Comparison of ENCODE assay signal across 15 mouse cellular contexts in the genomic region with DNA sequence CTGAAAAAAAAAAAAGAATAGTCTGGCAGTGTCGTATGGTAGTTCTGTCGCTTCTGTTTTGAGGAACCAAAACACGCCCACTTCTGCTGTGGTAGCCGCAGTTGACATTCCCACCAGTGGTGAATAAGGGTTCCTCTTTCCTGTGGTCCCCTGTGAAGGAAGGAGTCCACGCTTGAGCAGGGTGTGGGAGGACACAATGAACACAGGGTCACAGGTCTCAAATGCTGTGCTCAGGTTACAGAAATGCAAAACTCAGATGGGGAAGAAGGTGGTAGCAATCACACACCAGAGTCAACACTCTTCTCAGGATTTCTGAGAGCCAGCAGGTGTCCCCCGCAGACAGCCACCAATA. TPM values are rescaled to one million over a fixed set of nuclear protein-coding genes. Genes with fewer than 3 reads are reported as not detected.
DNase-seq lines count a peak whose midpoint lies in the region; ATAC-seq and TF ChIP-seq lines count a peak whose summit lies in the region.
"Had no signal": no experiment of that assay in that cellular context is flagged by ENCODE, and none has a peak within 500 bp of the region (broad histone marks: within the 10 kb centered on the region; RNA-seq: fewer than 3 reads in every experiment).

No protein-coding gene starts in this region.

- no peak overlapping the region for H3K4me2 ChIP-seq in kidney, embryonic 14.5 days (replicated peaks; ENCODE audit: low read depth, low read length)
- H3K4me2 ChIP-seq in liver, postnatal 0 days (ENCODE audit: low read depth, low read length), result no peak overlapping the region
- H3K4me2 ChIP-seq: neural tube, embryonic 15.5 days had no signal

- 49% methylated on average over 6 of the region's 6 CpGs for WGBS in kidney, embryonic 14.5 days
- WGBS in liver, postnatal 0 days (ENCODE audit: insufficient replicate concordance), result 25% methylated on average over 6 of the region's 6 CpGs
- WGBS in small intestine, adult 2 months, result 60% methylated on average over 6 of the region's 6 CpGs

- H3K27ac ChIP-seq in kidney, embryonic 14.5 days (ENCODE audit: low read depth, low read length), result no peak overlapping the region
- peak overlapping the region; percentile 83 for H3K27ac ChIP-seq in MEL (ENCODE audit: control insufficient read depth, low read depth, low read length)
- H3K27ac ChIP-seq in liver, postnatal 0 days (ENCODE audit: low read depth), result peak overlapping the region; percentile 82
- H3K27ac ChIP-seq in small intestine, adult 2 months (ENCODE audit: insufficient read depth, low read depth, low read length), result peak overlapping the region; percentile 20; the same call in 1 of the 2 replicates
- H3K27ac ChIP-seq: neural tube, embryonic 15.5 days had no signal

- DNase-seq in kidney, postnatal 14 days, result no peak
- peak; percentile 94 for DNase-seq in MEL (ENCODE audit: low read depth, low spot score)
- peak; percentile 46 for DNase-seq in liver, postnatal 0 days
- no peak for DNase-seq in cerebellum, postnatal 10 days
- no peak for DNase-seq in layer of hippocampus, postnatal 14 days (ENCODE audit: low spot score in 2 of 2)
- no peak for DNase-seq in urinary bladder, postnatal 4 days (ENCODE audit: low spot score in 2 of 2)
- DNase-seq: adrenal gland, adult 2 months; cerebellum, postnatal 36 days had no signal

- H3K27me3 ChIP-seq in kidney, embryonic 14.5 days (ENCODE audit: control insufficient read depth, insufficient read depth, low read length), result no peaks in the 10 kb centered on the region
- no peaks in the 10 kb centered on the region for H3K27me3 ChIP-seq in MEL (ENCODE audit: control insufficient read depth in 1 of 2, insufficient read depth in 2 of 2, low read length in 2 of 2)
- no peaks in the 10 kb centered on the region for H3K27me3 ChIP-seq in liver, postnatal 0 days (ENCODE audit: insufficient read depth, low read length)
- no peaks in the 10 kb centered on the region for H3K27me3 ChIP-seq in small intestine, adult 2 months (ENCODE audit: control insufficient read depth, insufficient read depth, low read length)
- H3K27me3 ChIP-seq: neural tube, embryonic 15.5 days had no signal

- H3K4me3 ChIP-seq in kidney, embryonic 14.5 days (ENCODE audit: low read length), result no peak overlapping the region
- H3K4me3 ChIP-seq in MEL (ENCODE audit: control insufficient read depth in 1 of 2, insufficient read depth in 1 of 2, low read depth in 2 of 2, low read length in 2 of 2), result peak overlapping the region; percentile 6 to 45; a peak in 3 of 4 replicates
- no peak overlapping the region for H3K4me3 ChIP-seq in liver, postnatal 0 days (ENCODE audit: low read depth, low read length)
- no peak overlapping the region for H3K4me3 ChIP-seq in small intestine, adult 2 months (ENCODE audit: low read depth, low read length)
- H3K4me3 ChIP-seq: neural tube, embryonic 15.5 days had no signal

- H3K36me3 ChIP-seq in kidney, embryonic 14.5 days (ENCODE audit: control insufficient read depth, insufficient read depth, low read length), result no peaks in the 10 kb centered on the region
- peaks cover 0 to 9% of the 10 kb centered on the region in 2 experiments; a peak in 2 of 4 replicates for H3K36me3 ChIP-seq in MEL (ENCODE audit: control insufficient read depth in 1 of 2, insufficient read depth in 2 of 2, low read length in 2 of 2)
- no peaks in the 10 kb centered on the region for H3K36me3 ChIP-seq in liver, postnatal 0 days (replicated peaks; ENCODE audit: insufficient read depth, low read length)
- H3K36me3 ChIP-seq in small intestine, adult 2 months (ENCODE audit: control insufficient read depth, insufficient read depth, low read length), result no peaks in the 10 kb centered on the region
- H3K36me3 ChIP-seq: neural tube, embryonic 15.5 days had no signal

- ATAC-seq in kidney, embryonic 14.5 days (ENCODE audit: low FRiP score, low TSS enrichment), result 0 out of 2 replicates have a peak, but pooled peaks have one; percentile 45
- ATAC-seq in liver, postnatal 0 days, result peak; percentile 60
- ATAC-seq: inflammation-experienced regulatory T-cells, adult 6 months had no signal

- TF ChIP-seq RAD21 in MEL (IDR thresholded peaks at IDR 0.05; ENCODE audit: low read depth, low read length), result no peak

- no peak for TF ChIP-seq CTCF in MEL (IDR thresholded peaks at IDR 0.05 in 2 of 3, conservative IDR thresholded peaks at IDR 0.05 in 1 of 3; ENCODE audit: control insufficient read depth in 1 of 3, insufficient read depth in 1 of 3, low read depth in 2 of 3, low read length in 3 of 3, poor library complexity in 1 of 3, severe bottlenecking in 1 of 3)
- TF ChIP-seq CTCF in liver, postnatal 0 days (IDR thresholded peaks at IDR 0.05; ENCODE audit: low read depth), result peak; percentile 1; the same call in 1 of the 2 replicates
- no peak for TF ChIP-seq CTCF in small intestine, adult 2 months (IDR thresholded peaks at IDR 0.05; ENCODE audit: extremely low read depth, insufficient read length, insufficient replicate concordance, low read depth, low read length)

- H3K4me1 ChIP-seq in kidney, embryonic 14.5 days (ENCODE audit: control insufficient read depth, insufficient read depth, low read length), result no peaks in the 10 kb centered on the region
- H3K4me1 ChIP-seq in MEL (ENCODE audit: control insufficient read depth in 1 of 2, insufficient read depth in 2 of 2, low read length in 2 of 2), result peaks cover 9 to 29% of the 10 kb centered on the region in 2 experiments
- peaks cover under 1% of the 10 kb centered on the region; the same call in 1 of the 2 replicates for H3K4me1 ChIP-seq in liver, postnatal 0 days (ENCODE audit: insufficient read depth)
- H3K4me1 ChIP-seq in small intestine, adult 2 months (ENCODE audit: control insufficient read depth, insufficient read depth, insufficient read length, low read length), result no peaks in the 10 kb centered on the region
- H3K4me1 ChIP-seq: neural tube, embryonic 15.5 days had no signal

- H3K79me2 ChIP-seq in MEL (ENCODE audit: control insufficient read depth, insufficient read depth, low read length, poor library complexity), result no peaks in the 10 kb centered on the region

- no peaks in the 10 kb centered on the region for H3K9me3 ChIP-seq in kidney, embryonic 14.5 days (ENCODE audit: control insufficient read depth, low read length)
- no peaks in the 10 kb centered on the region for H3K9me3 ChIP-seq in MEL (replicated peaks; ENCODE audit: insufficient read depth, low read length)
- no peaks in the 10 kb centered on the region for H3K9me3 ChIP-seq in liver, postnatal 0 days (ENCODE audit: low read length)
- H3K9me3 ChIP-seq: neural tube, embryonic 15.5 days had no signal

- H3K9ac ChIP-seq in kidney, embryonic 14.5 days (ENCODE audit: low read depth, low read length), result no peak overlapping the region
- peak overlapping the region; percentile 26 for H3K9ac ChIP-seq in MEL (ENCODE audit: control insufficient read depth, low read depth, low read length, poor library complexity, severe bottlenecking)
- no peak overlapping the region for H3K9ac ChIP-seq in liver, postnatal 0 days (replicated peaks)
- H3K9ac ChIP-seq: neural tube, embryonic 15.5 days had no signal

- TF ChIP-seq POLR2A in MEL (IDR thresholded peaks at IDR 0.05; ENCODE audit: control insufficient read depth in 1 of 2, insufficient read depth in 1 of 2, low read depth in 1 of 2, low read length in 2 of 2, poor library complexity in 1 of 2), result peak; percentile 26 to 65; a peak in 2 of 4 replicates
- TF ChIP-seq POLR2A in small intestine, adult 2 months (IDR thresholded peaks at IDR 0.05; ENCODE audit: low read depth, low read length), result no peak

- peak in 1 of 2 experiments; percentile 42; a peak in 2 of 4 replicates for TF ChIP-seq EP300 in MEL (IDR thresholded peaks at IDR 0.05; ENCODE audit: low read depth in 1 of 2, low read length in 2 of 2)
- no peak for TF ChIP-seq EP300 in liver, postnatal 0 days (IDR thresholded peaks at IDR 0.05; ENCODE audit: low read depth)

TF ChIP-seq in MEL, 35 proteins besides CTCF, POLR2A, EP300 and RAD21 (continues in another document):
- TF ChIP-seq TCF12 (IDR thresholded peaks at IDR 0.05; ENCODE audit: low read depth, low read length) (peak; percentile 50; the same call in 1 of the 2 replicates), BHLHE40 (IDR thresholded peaks at IDR 0.05; ENCODE audit: borderline replicate concordance, low read depth, low read length) (no peak)

RNA-seq across cellular contexts. Expression of gene Slc36a3, which starts 3.5 kb away (rescaled TPM):
- not detected in 2 replicates for polyA plus RNA-seq in kidney, embryonic 14.5 days (2014; fragmentation: Nextera tagmentation; extraction: Ambion mirVana)
- total RNA-seq in MEL (2012; rRNA removed), result 0.12 and 0.13 TPM in 2 replicates
- polyA plus RNA-seq in MEL (2012; ENCODE audit: insufficient read depth in 1 of 2, insufficient read length in 2 of 2, low read depth in 1 of 2, low replicate concordance in 2 of 2, missing spikeins in 1 of 2), result under 1 TPM in 1 of 2 experiments, not detected in 1; 0.15 TPM
- polyA plus RNA-seq in liver, postnatal 0 days (2015; fragmentation: Nextera tagmentation; extraction: Ambion mirVana), result not detected in 2 replicates
- 0.18 and 0.23 TPM in 2 replicates for polyA plus RNA-seq in small intestine, adult 2 months (2012; rRNA removed)
- not detected for total RNA-seq in layer of hippocampus, postnatal 14 days (2021)
- total RNA-seq: adrenal gland, adult 2 months; gastrocnemius, postnatal 4 days; left cerebral cortex, postnatal 25 days had no signal
- polyA plus RNA-seq: neural tube, embryonic 15.5 days; stomach, embryonic 16.5 days had no signal

RNA-seq across cellular contexts. Expression of gene Slc36a2, which starts 29.8 kb away (rescaled TPM):
- 0.63 and 0.80 TPM in 2 replicates for polyA plus RNA-seq in kidney, embryonic 14.5 days (2014; fragmentation: Nextera tagmentation; extraction: Ambion mirVana)
- not detected in 2 replicates for total RNA-seq in MEL (2012; rRNA removed)
- polyA plus RNA-seq in MEL (2012; ENCODE audit: insufficient read depth in 1 of 2, insufficient read length in 2 of 2, low read depth in 1 of 2, low replicate concordance in 2 of 2, missing spikeins in 1 of 2), result not detected
- 5.7 and 6.7 TPM in 2 replicates for polyA plus RNA-seq in liver, postnatal 0 days (2015; fragmentation: Nextera tagmentation; extraction: Ambion mirVana)
- 0.90 and 1.6 TPM in 2 replicates for polyA plus RNA-seq in small intestine, adult 2 months (2012; rRNA removed)
- total RNA-seq in layer of hippocampus, postnatal 14 days (2021), result under 1 TPM; 0.26 to 0.67 TPM

RNA-seq across cellular contexts. Expression of gene Slc36a1, which starts 49.1 kb away (rescaled TPM):
- polyA plus RNA-seq in kidney, embryonic 14.5 days (2014; fragmentation: Nextera tagmentation; extraction: Ambion mirVana), result 2.1 and 2.2 TPM in 2 replicates
- total RNA-seq in MEL (2012; rRNA removed), result 2.8 and 3.1 TPM in 2 replicates
- 1 to 10 TPM in 1 of 2 experiments, not detected in 1; 5.2 TPM for polyA plus RNA-seq in MEL (2012; ENCODE audit: insufficient read depth in 1 of 2, insufficient read length in 2 of 2, low read depth in 1 of 2, low replicate concordance in 2 of 2, missing spikeins in 1 of 2)
- 1.0 and 1.7 TPM in 2 replicates for polyA plus RNA-seq in liver, postnatal 0 days (2015; fragmentation: Nextera tagmentation; extraction: Ambion mirVana)
- 48.9 and 96.4 TPM in 2 replicates for polyA plus RNA-seq in small intestine, adult 2 months (2012; rRNA removed)
- total RNA-seq in layer of hippocampus, postnatal 14 days (2021), result 10 to 100 TPM; 60.4 to 63.9 TPM

RNA-seq across cellular contexts. Expression of gene Gm2a, which starts 57.1 kb away (rescaled TPM):
- 27.3 and 33.6 TPM in 2 replicates for polyA plus RNA-seq in kidney, embryonic 14.5 days (2014; fragmentation: Nextera tagmentation; extraction: Ambion mirVana)
- 0.19 and 0.42 TPM in 2 replicates for total RNA-seq in MEL (2012; rRNA removed)
- under 1 TPM in 1 of 2 experiments, not detected in 1; 0.52 TPM for polyA plus RNA-seq in MEL (2012; ENCODE audit: insufficient read depth in 1 of 2, insufficient read length in 2 of 2, low read depth in 1 of 2, low replicate concordance in 2 of 2, missing spikeins in 1 of 2)
- 28.7 and 31.6 TPM in 2 replicates for polyA plus RNA-seq in liver, postnatal 0 days (2015; fragmentation: Nextera tagmentation; extraction: Ambion mirVana)
- 16.6 and 24.2 TPM in 2 replicates for polyA plus RNA-seq in small intestine, adult 2 months (2012; rRNA removed)
- total RNA-seq in layer of hippocampus, postnatal 14 days (2021), result 10 to 100 TPM; 53.7 to 58.5 TPM

Comparison
In these comparisons a context has a peak if more than half of its experiments do, and no peak if none do; other contexts are left out.
1. H3K4me3 ChIP-seq: peak in MEL (2 of 2); none in kidney, embryonic 14.5 days (single experiment), liver, postnatal 0 days (single experiment) and small intestine, adult 2 months (single experiment).
2. DNase-seq: peak in MEL (single experiment) and liver, postnatal 0 days (single experiment); none in kidney, postnatal 14 days (single experiment), cerebellum, postnatal 10 days (0 of 2), layer of hippocampus, postnatal 14 days (0 of 2) and urinary bladder, postnatal 4 days (0 of 2).